Comparison of ENCODE assay signal across 19 mouse cellular contexts in genomic region chr4:155433993-155434392, GRCm38 (mm10). TPM values are rescaled to one million over a fixed set of nuclear protein-coding genes. Genes with fewer than 3 reads are reported as not detected.
A peak's percentile ranks its signal among the peaks of the same experiment; 100 is the strongest.
DNase-seq lines count a peak whose midpoint lies in the region.
"Had no signal": no experiment of that assay in that cellular context is flagged by ENCODE, and none has a peak within 500 bp of the region (broad histone marks: within the 10 kb centered on the region; RNA-seq: fewer than 3 reads in every experiment).

No protein-coding gene starts in this region.

- peak; percentile 12 for DNase-seq in heart, adult 8-10 months (ENCODE audit: low spot score)
- DNase-seq in heart, postnatal 36 days: no peak
- peak; percentile 4 to 7 for DNase-seq in kidney, adult 8-10 months
- DNase-seq in kidney, postnatal 4 days: no peak
- peak; percentile 37 for DNase-seq in kidney, postnatal 14 days
- DNase-seq in skeletal muscle tissue, adult 2 months (ENCODE audit: low read depth, low spot score): peak; percentile 29
- DNase-seq: adrenal gland, postnatal 36 days; B cell, adult 2 months; cerebellum, adult 18-20 months; cerebellum, postnatal 10 days; gastrocnemius, adult 2 months; gastrocnemius, postnatal 36 days; layer of hippocampus, adult 9-11 months; liver, embryonic 13.5 days; lung, adult 18-20 months; lung, postnatal 4 days; thymus, postnatal 4 days had no signal

- intact Hi-C loops in heart, postnatal 36 days (cut with DNase I): no loop called here

RNA-seq across cellular contexts. Expression of gene Cfap74, which starts 25.0 kb away (rescaled TPM):
- total RNA-seq in heart, adult 8-10 months (2022): under 1 TPM; 0.19 to 0.38 (median 0.27) TPM
- under 1 TPM; 0.19 to 0.22 TPM for total RNA-seq in heart, postnatal 36 days (2021)

RNA-seq across cellular contexts. Expression of gene Tmem52, which starts 34.9 kb away (rescaled TPM):
- 1 to 10 TPM; 4.2 to 9.6 (median 6.2) TPM for total RNA-seq in heart, adult 8-10 months (2022)
- 1 to 10 TPM; 4.5 to 10.0 TPM for total RNA-seq in heart, postnatal 36 days (2021)
- total RNA-seq: common myeloid progenitor, adult 5-6 weeks; monocyte, adult 5-6 weeks had no signal

RNA-seq across cellular contexts. Expression of gene Gabrd, which starts 36.1 kb away (rescaled TPM):
- not detected for total RNA-seq in heart, adult 8-10 months (2022)
- total RNA-seq in heart, postnatal 36 days (2021): not detected

RNA-seq across cellular contexts. Expression of gene Gnb1, which starts 57.2 kb away (rescaled TPM):
- total RNA-seq in heart, adult 8-10 months (2022): 100 to 1,000 TPM; 136 to 150 (median 142) TPM
- 100 to 1,000 TPM; 176 to 187 TPM for total RNA-seq in heart, postnatal 36 days (2021)

Comparison
In these comparisons a context has a peak if more than half of its experiments do, and no peak if none do; other contexts are left out.
1. DNase-seq: peak in heart, adult 8-10 months (single experiment), kidney, adult 8-10 months (2 of 2), kidney, postnatal 14 days (single experiment) and skeletal muscle tissue, adult 2 months (single experiment); none in heart, postnatal 36 days (0 of 2) and kidney, postnatal 4 days (0 of 2).